Mouse (Mus musculus) heart, postnatal 0 days (tissue): Measurements from ENCODE around the gene Dnajc13.

ENCODE experiments used
- CTCF ChIP-seq: IDR thresholded peaks from 2 replicates; pipeline ENCODE4 v1.5.1; 2016; ENCODE audit warnings: antibody characterized with exemption, control low read depth, low read depth
- EP300 ChIP-seq: IDR thresholded peaks from 2 replicates; pipeline ENCODE4 v1.6.1; 2016; ENCODE audit warnings: antibody characterized with exemption, low read depth

- TF ChIP-seq CTCF (no peak), EP300 (no peak)
Observed at GRCm38 (mm10) chr9:104189657-104190056, 73.1 kb downstream of the Dnajc13 start.
